Mouse (Mus musculus): ENCODE data around the gene Klc1. TPM values are rescaled to one million over a fixed set of nuclear protein-coding genes. Genes with fewer than 3 reads are reported as not detected.
A peak's percentile ranks its signal among the peaks of the same experiment; 100 is the strongest.

Gene Klc1
- polyA plus RNA-seq, 1 experiment: 252 TPM

DNA sequence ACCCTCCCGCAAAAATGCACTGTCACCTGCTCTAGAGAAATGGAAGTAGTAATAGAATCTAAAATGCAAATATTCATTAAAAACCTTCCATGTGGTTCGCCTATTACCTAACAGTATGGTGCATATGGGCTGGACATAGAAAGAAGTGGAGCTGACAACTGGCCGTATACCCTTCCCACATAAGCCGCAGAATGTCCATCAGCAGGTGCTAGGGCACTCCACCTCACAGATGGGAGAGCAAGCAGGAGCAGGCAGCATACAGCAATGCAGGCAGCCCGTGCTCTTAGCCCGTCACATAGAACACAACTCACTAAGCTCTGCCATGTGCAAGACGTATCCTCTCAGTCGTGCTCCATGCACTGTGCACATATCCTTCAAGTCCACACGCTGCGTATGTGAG lies 88.2 kb downstream of the Klc1 start:
- no peaks in the 10 kb centered on the region for H3K36me3 ChIP-seq (ENCODE audit: control insufficient read depth, insufficient read depth)
- H3K4me2 ChIP-seq (ENCODE audit: low read depth): peak overlapping the region; percentile 3
- no peaks in the 10 kb centered on the region for H3K27me3 ChIP-seq (ENCODE audit: control insufficient read depth, insufficient read depth, insufficient read length)
- no peaks in the 10 kb centered on the region for H3K79me2 ChIP-seq (ENCODE audit: control insufficient read depth, insufficient read depth)
- no peak overlapping the region for H3ac ChIP-seq (ENCODE audit: control insufficient read depth, insufficient read length)
- no peak overlapping the region for H3K4me3 ChIP-seq
- TF ChIP-seq POLR2AphosphoS2 (IDR thresholded peaks at IDR 0.05; ENCODE audit: insufficient read length, low read depth) (peak; percentile 26), SRF (IDR thresholded peaks at IDR 0.05; ENCODE audit: control insufficient read depth, insufficient read length, low read depth) (no peak), E2F4 (IDR thresholded peaks at IDR 0.05; ENCODE audit: insufficient read depth) (no peak), MYOD1 (IDR thresholded peaks at IDR 0.05; ENCODE audit: control insufficient read depth in 1 of 3, insufficient read length in 2 of 3, low read depth in 2 of 3) (peak in 1 of 3 experiments; percentile 70), MYOG (IDR thresholded peaks at IDR 0.05; ENCODE audit: control insufficient read depth in 1 of 3, insufficient read depth in 1 of 3, insufficient read length in 2 of 3, low read depth in 2 of 3) (peak in 2 of 3 experiments; percentile 60 to 63), TCF12 (IDR thresholded peaks at IDR 0.05; ENCODE audit: insufficient read depth, poor library complexity, severe bottlenecking) (no peak), CEBPB (IDR thresholded peaks at IDR 0.05; ENCODE audit: insufficient read depth, poor library complexity, severe bottlenecking) (no peak), MAX (IDR thresholded peaks at IDR 0.05; ENCODE audit: low read depth) (no peak), POLR2A (IDR thresholded peaks at IDR 0.05; ENCODE audit: insufficient read length, low read depth) (no peak), REST (IDR thresholded peaks at IDR 0.05; ENCODE audit: insufficient read depth, insufficient read length) (no peak), TCF3 (IDR thresholded peaks at IDR 0.05; ENCODE audit: insufficient read length, low read depth) (no peak), USF1 (IDR thresholded peaks at IDR 0.05; ENCODE audit: low read depth) (no peak)

DNA sequence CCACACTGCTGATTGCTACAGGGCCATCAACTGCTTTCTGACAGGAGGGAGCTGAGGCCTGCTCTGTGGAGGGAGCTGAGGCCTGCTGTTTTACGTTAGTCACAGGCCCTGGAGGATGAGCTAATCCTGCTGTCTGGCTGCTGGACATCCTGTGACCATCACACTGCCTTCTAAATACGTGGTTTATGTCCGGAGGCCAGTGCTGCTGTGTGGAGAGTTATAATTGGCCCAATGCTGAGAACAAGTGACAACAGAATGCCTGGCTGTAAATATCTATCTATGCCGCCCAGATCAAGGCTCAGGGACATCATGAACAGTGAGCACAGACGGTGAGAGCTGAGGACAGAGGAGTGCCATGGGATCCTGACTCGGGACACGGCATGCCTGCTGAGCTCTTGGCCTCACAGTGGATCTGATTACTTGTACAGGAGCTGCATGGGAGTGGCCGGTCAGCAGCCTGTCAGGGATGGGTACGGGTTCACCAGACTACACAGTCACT lies 89.7 kb downstream of the Klc1 start:
- no peaks in the 10 kb centered on the region for H3K36me3 ChIP-seq (ENCODE audit: control insufficient read depth, insufficient read depth)

DNA sequence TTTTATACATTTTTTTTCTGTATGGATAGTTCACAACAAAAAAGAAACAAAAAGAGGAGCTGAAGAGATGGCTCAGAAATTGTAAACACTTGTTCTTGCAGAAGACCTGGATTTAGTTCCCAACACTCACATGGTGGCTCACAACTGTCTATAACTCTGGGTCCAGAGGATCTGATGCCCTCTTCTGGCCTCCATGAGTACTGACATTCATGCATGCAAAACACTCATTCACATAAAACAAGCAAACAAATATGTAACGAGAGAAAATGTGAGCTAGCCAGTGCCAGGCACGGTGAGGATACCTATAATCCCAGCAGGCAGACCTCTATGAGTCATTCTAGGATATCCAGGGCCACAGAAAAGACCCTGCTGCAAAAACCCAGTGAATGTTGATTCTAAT lies 92.6 kb downstream of the Klc1 start:
- H3K4me2 ChIP-seq (ENCODE audit: low read depth): peak overlapping the region; percentile 74
- no peak for TF ChIP-seq USF1 (IDR thresholded peaks at IDR 0.05; ENCODE audit: low read depth)
- TF ChIP-seq MAX (IDR thresholded peaks at IDR 0.05; ENCODE audit: low read depth): no peak
- no peak for TF ChIP-seq POLR2A (IDR thresholded peaks at IDR 0.05; ENCODE audit: insufficient read length, low read depth)
- no peak for TF ChIP-seq REST (IDR thresholded peaks at IDR 0.05; ENCODE audit: insufficient read depth, insufficient read length)
- TF ChIP-seq TCF3 (IDR thresholded peaks at IDR 0.05; ENCODE audit: insufficient read length, low read depth): no peak
- TF ChIP-seq E2F4 (IDR thresholded peaks at IDR 0.05; ENCODE audit: insufficient read depth): no peak
- TF ChIP-seq TCF12 (IDR thresholded peaks at IDR 0.05; ENCODE audit: insufficient read depth, poor library complexity, severe bottlenecking): no peak
- no peak for TF ChIP-seq MYOG (IDR thresholded peaks at IDR 0.05; ENCODE audit: control insufficient read depth in 1 of 3, insufficient read depth in 1 of 3, insufficient read length in 2 of 3, low read depth in 2 of 3)
- no peak for TF ChIP-seq SRF (IDR thresholded peaks at IDR 0.05; ENCODE audit: control insufficient read depth, insufficient read length, low read depth)
- TF ChIP-seq CEBPB (IDR thresholded peaks at IDR 0.05; ENCODE audit: insufficient read depth, poor library complexity, severe bottlenecking): no peak
- TF ChIP-seq POLR2AphosphoS2 (IDR thresholded peaks at IDR 0.05; ENCODE audit: insufficient read length, low read depth): no peak
- TF ChIP-seq MYOD1 (IDR thresholded peaks at IDR 0.05; ENCODE audit: control insufficient read depth in 1 of 3, insufficient read length in 2 of 3, low read depth in 2 of 3): no peak
- no peak overlapping the region for H3ac ChIP-seq (ENCODE audit: control insufficient read depth, insufficient read length)
- no peaks in the 10 kb centered on the region for H3K27me3 ChIP-seq (ENCODE audit: control insufficient read depth, insufficient read depth, insufficient read length)
- no peaks in the 10 kb centered on the region for H3K79me2 ChIP-seq (ENCODE audit: control insufficient read depth, insufficient read depth)
- H3K4me3 ChIP-seq: no peak overlapping the region
- no peaks in the 10 kb centered on the region for H3K36me3 ChIP-seq (ENCODE audit: control insufficient read depth, insufficient read depth)

More for the DNA sequence above, 89.7 kb downstream of the Klc1 start:
- Histone ChIP-seq H3K27me3 (ENCODE audit: control insufficient read depth, insufficient read depth, insufficient read length) (no peaks in the 10 kb centered on the region), H3ac (ENCODE audit: control insufficient read depth, insufficient read length) (no peak overlapping the region), H3K4me2 (ENCODE audit: low read depth) (peak overlapping the region; percentile 66), H3K4me3 (no peak overlapping the region), H3K79me2 (ENCODE audit: control insufficient read depth, insufficient read depth) (no peaks in the 10 kb centered on the region)
- peak; percentile 41 for TF ChIP-seq POLR2AphosphoS2 (IDR thresholded peaks at IDR 0.05; ENCODE audit: insufficient read length, low read depth)
- TF ChIP-seq REST (IDR thresholded peaks at IDR 0.05; ENCODE audit: insufficient read depth, insufficient read length): no peak
- peak; percentile 53 for TF ChIP-seq POLR2A (IDR thresholded peaks at IDR 0.05; ENCODE audit: insufficient read length, low read depth)
- TF ChIP-seq MYOG (IDR thresholded peaks at IDR 0.05; ENCODE audit: control insufficient read depth in 1 of 3, insufficient read depth in 1 of 3, insufficient read length in 2 of 3, low read depth in 2 of 3): peak in 1 of 3 experiments; percentile 24
- no peak for TF ChIP-seq USF1 (IDR thresholded peaks at IDR 0.05; ENCODE audit: low read depth)
- TF ChIP-seq CEBPB (IDR thresholded peaks at IDR 0.05; ENCODE audit: insufficient read depth, poor library complexity, severe bottlenecking): no peak

DNA sequence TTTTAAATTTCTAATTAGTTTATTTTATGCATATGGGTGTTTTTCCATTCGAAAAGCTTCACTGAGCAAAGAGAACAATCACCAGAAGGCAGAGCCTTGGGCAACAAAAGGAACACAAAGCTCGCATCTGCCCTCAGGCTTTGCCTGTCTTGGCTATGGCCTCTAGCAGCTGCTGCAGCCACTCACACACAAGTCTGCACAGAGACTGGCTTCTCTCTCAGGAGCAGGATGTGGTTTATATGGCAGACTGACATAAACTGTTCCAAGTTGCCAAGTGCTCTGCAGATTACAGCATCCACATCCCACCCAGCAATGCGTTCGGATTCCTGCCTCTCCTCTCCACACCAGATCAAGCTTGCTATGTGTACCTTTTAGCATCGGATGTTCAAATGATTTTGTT lies 93.1 kb downstream of the Klc1 start:
- Histone ChIP-seq H3ac (ENCODE audit: control insufficient read depth, insufficient read length) (no peak overlapping the region), H3K4me2 (ENCODE audit: low read depth) (peak overlapping the region; percentile 74), H3K4me3 (no peak overlapping the region), H3K36me3 (ENCODE audit: control insufficient read depth, insufficient read depth) (no peaks in the 10 kb centered on the region), H3K27me3 (ENCODE audit: control insufficient read depth, insufficient read depth, insufficient read length) (no peaks in the 10 kb centered on the region), H3K79me2 (ENCODE audit: control insufficient read depth, insufficient read depth) (no peaks in the 10 kb centered on the region)
- TF ChIP-seq POLR2A (IDR thresholded peaks at IDR 0.05; ENCODE audit: insufficient read length, low read depth): peak; percentile 55
- no peak for TF ChIP-seq MAX (IDR thresholded peaks at IDR 0.05; ENCODE audit: low read depth)
- TF ChIP-seq TCF3 (IDR thresholded peaks at IDR 0.05; ENCODE audit: insufficient read length, low read depth): peak; percentile 91
- peak; percentile 39 for TF ChIP-seq SRF (IDR thresholded peaks at IDR 0.05; ENCODE audit: control insufficient read depth, insufficient read length, low read depth)
- TF ChIP-seq CEBPB (IDR thresholded peaks at IDR 0.05; ENCODE audit: insufficient read depth, poor library complexity, severe bottlenecking): peak; percentile 58; the same call in 1 of the 2 replicates
- peak; percentile 99 to 100 (median 99) for TF ChIP-seq MYOD1 (IDR thresholded peaks at IDR 0.05; ENCODE audit: control insufficient read depth in 1 of 3, insufficient read length in 2 of 3, low read depth in 2 of 3)
- no peak for TF ChIP-seq USF1 (IDR thresholded peaks at IDR 0.05; ENCODE audit: low read depth)
- TF ChIP-seq TCF12 (IDR thresholded peaks at IDR 0.05; ENCODE audit: insufficient read depth, poor library complexity, severe bottlenecking): peak; percentile 90
- peak; percentile 54 for TF ChIP-seq POLR2AphosphoS2 (IDR thresholded peaks at IDR 0.05; ENCODE audit: insufficient read length, low read depth)
- no peak for TF ChIP-seq E2F4 (IDR thresholded peaks at IDR 0.05; ENCODE audit: insufficient read depth)
- TF ChIP-seq REST (IDR thresholded peaks at IDR 0.05; ENCODE audit: insufficient read depth, insufficient read length): no peak
- TF ChIP-seq MYOG (IDR thresholded peaks at IDR 0.05; ENCODE audit: control insufficient read depth in 1 of 3, insufficient read depth in 1 of 3, insufficient read length in 2 of 3, low read depth in 2 of 3): peak; percentile 54 to 92 (median 74)

Data from myocyte (in vitro differentiated cells).